Mouse (Mus musculus) bone marrow, adult 2 months (tissue): ENCODE data around the gene Gm21954.

Source experiments
- CTCF ChIP-seq: fragments of 200-500 bp; IDR thresholded peaks from 2 replicates; pipeline ENCODE4 v1.5.1; 2011; ENCODE audit warnings: low read length, control low read depth; ENCODE audit not compliant: control insufficient read depth, insufficient read depth
- POLR2A ChIP-seq: fragments of 200-500 bp; IDR thresholded peaks from 2 replicates; pipeline ENCODE4 v1.6.1; 2011; ENCODE audit warnings: low read depth, mild to moderate bottlenecking, control low read depth, low read length, borderline replicate concordance; ENCODE audit not compliant: control insufficient read depth

GRCm38 (mm10) chr3:55492021-55492420 lies 20.0 kb upstream of the Gm21954 start:
- TF ChIP-seq CTCF = no peak
- TF ChIP-seq POLR2A = no peak
